Mouse (Mus musculus): ENCODE results near the gene Lat. TPM values are rescaled to one million over a fixed set of nuclear protein-coding genes. Genes with fewer than 3 reads are reported as not detected.
"Not testable (repeated sequence)": the region's sequence is repeated elsewhere in the genome, so short reads cannot be mapped to it uniquely, and the experiment has no call there.

The Lat gene
- polyA plus RNA-seq, 1 experiment from 2014 or later = 1.3 TPM

GRCm38 (mm10) chr7:126348293-126348692 is 21.1 kb downstream of the Lat start:
- H3K27me3 ChIP-seq = no peaks in the 10 kb centered on the region
- no peaks in the 10 kb centered on the region for H3K36me3 ChIP-seq
- no peak overlapping the region for H3K4me2 ChIP-seq
- H3K9me3 ChIP-seq = no peaks in the 10 kb centered on the region
- no peak overlapping the region for H3K4me3 ChIP-seq
- 76% methylated on average over 8 of the region's 8 CpGs for WGBS
- H3K4me1 ChIP-seq (replicated peaks) = 0 out of 2 replicates have a peak, but pooled peaks cover 6% of the 10 kb centered on the region
- no peak overlapping the region for H3K9ac ChIP-seq
- no peak for ATAC-seq (ENCODE audit: low FRiP score)
- H3K27ac ChIP-seq = no peak overlapping the region

GRCm38 (mm10) chr7:126347098-126347497 is 22.3 kb downstream of the Lat start:
- Histone ChIP-seq H3K9ac (no peak overlapping the region), H3K27ac (no peak overlapping the region), H3K9me3 (no peaks in the 10 kb centered on the region), H3K27me3 (no peaks in the 10 kb centered on the region), H3K4me1 (replicated peaks) (0 out of 2 replicates have a peak, but pooled peaks cover 6% of the 10 kb centered on the region), H3K4me3 (no peak overlapping the region), H3K4me2 (no peak overlapping the region), H3K36me3 (no peaks in the 10 kb centered on the region)
- no peak for ATAC-seq (ENCODE audit: low FRiP score)
- WGBS = 59% methylated on average over 1 of the region's 1 CpGs

GRCm38 (mm10) chr7:126345969-126346368 is 23.4 kb downstream of the Lat start:
- 54% methylated on average over 3 of the region's 3 CpGs for WGBS
- no peak for ATAC-seq (ENCODE audit: low FRiP score)
- Histone ChIP-seq H3K4me1 (replicated peaks) (no peaks in the 10 kb centered on the region), H3K4me3 (no peak overlapping the region), H3K27ac (no peak overlapping the region), H3K4me2 (no peak overlapping the region), H3K36me3 (no peaks in the 10 kb centered on the region), H3K27me3 (no peaks in the 10 kb centered on the region), H3K9me3 (no peaks in the 10 kb centered on the region), H3K9ac (no peak overlapping the region)

- no peak overlapping the region for H3K4me3 ChIP-seq
- no peak overlapping the region for H3K9ac ChIP-seq
- no peaks in the 10 kb centered on the region for H3K36me3 ChIP-seq
- H3K27ac ChIP-seq = no peak overlapping the region
- no peaks in the 10 kb centered on the region for H3K4me1 ChIP-seq (replicated peaks)
- no peak for ATAC-seq (ENCODE audit: low FRiP score)
- no peaks in the 10 kb centered on the region for H3K9me3 ChIP-seq
- WGBS = 80% methylated on average over 3 of the region's 3 CpGs
- 0 out of 2 replicates have a peak, but pooled peaks cover 3% of the 10 kb centered on the region for H3K27me3 ChIP-seq
- no peak overlapping the region for H3K4me2 ChIP-seq
Measured at GRCm38 (mm10) chr7:126345557-126345956, 23.8 kb downstream of the Lat start.

- Histone ChIP-seq H3K4me3 (no peak overlapping the region), H3K4me2 (no peak overlapping the region), H3K9me3 (no peaks in the 10 kb centered on the region), H3K9ac (no peak overlapping the region), H3K4me1 (replicated peaks) (no peaks in the 10 kb centered on the region), H3K27me3 (0 out of 2 replicates have a peak, but pooled peaks cover 3% of the 10 kb centered on the region), H3K36me3 (no peaks in the 10 kb centered on the region), H3K27ac (no peak overlapping the region)
- ATAC-seq (ENCODE audit: low FRiP score) = no peak
- WGBS = 63% methylated on average over 6 of the region's 6 CpGs
Measured at GRCm38 (mm10) chr7:126340896-126341295, 28.5 kb downstream of the Lat start.

GRCm38 (mm10) chr7:126340206-126340618 is 29.2 kb downstream of the Lat start:
- Histone ChIP-seq H3K4me3 (no peak overlapping the region), H3K4me2 (no peak overlapping the region), H3K27me3 (0 out of 2 replicates have a peak, but pooled peaks cover 3% of the 10 kb centered on the region), H3K9ac (no peak overlapping the region), H3K36me3 (no peaks in the 10 kb centered on the region), H3K9me3 (no peaks in the 10 kb centered on the region), H3K4me1 (replicated peaks) (no peaks in the 10 kb centered on the region), H3K27ac (no peak overlapping the region)
- ATAC-seq (ENCODE audit: low FRiP score) = no peak
- WGBS = 84% methylated on average over 6 of the region's 6 CpGs

- H3K36me3 ChIP-seq = no peaks in the 10 kb centered on the region
- H3K27me3 ChIP-seq = 0 out of 2 replicates have a peak, but pooled peaks cover 3% of the 10 kb centered on the region
- no peak overlapping the region for H3K27ac ChIP-seq
- no peak overlapping the region for H3K9ac ChIP-seq
- 74% methylated on average over 8 of the region's 8 CpGs for WGBS
- ATAC-seq (ENCODE audit: low FRiP score) = no peak
- H3K4me3 ChIP-seq = no peak overlapping the region
- no peaks in the 10 kb centered on the region for H3K9me3 ChIP-seq
- H3K4me2 ChIP-seq = no peak overlapping the region
- H3K4me1 ChIP-seq (replicated peaks) = no peaks in the 10 kb centered on the region
Measured at GRCm38 (mm10) chr7:126339521-126339971, 29.8 kb downstream of the Lat start.

- Histone ChIP-seq H3K9me3 (no peaks in the 10 kb centered on the region), H3K4me3 (no peak overlapping the region), H3K4me1 (replicated peaks) (no peaks in the 10 kb centered on the region), H3K27ac (no peak overlapping the region), H3K27me3 (0 out of 2 replicates have a peak, but pooled peaks cover 3% of the 10 kb centered on the region), H3K36me3 (no peaks in the 10 kb centered on the region), H3K9ac (no peak overlapping the region), H3K4me2 (no peak overlapping the region)
- no peak for ATAC-seq (ENCODE audit: low FRiP score)
- WGBS = 88% methylated on average over 8 of the region's 8 CpGs
Measured at GRCm38 (mm10) chr7:126338906-126339305, 30.5 kb downstream of the Lat start.

- Histone ChIP-seq H3K9me3 (no peaks in the 10 kb centered on the region), H3K36me3 (no peaks in the 10 kb centered on the region), H3K4me2 (no peak overlapping the region), H3K4me1 (replicated peaks) (no peaks in the 10 kb centered on the region), H3K27me3 (0 out of 2 replicates have a peak, but pooled peaks cover under 1% of the 10 kb centered on the region), H3K4me3 (no peak overlapping the region), H3K9ac (no peak overlapping the region), H3K27ac (no peak overlapping the region)
- no peak for ATAC-seq (ENCODE audit: low FRiP score)
- WGBS = 97% methylated on average over 1 of the region's 1 CpGs
Measured at GRCm38 (mm10) chr7:126335556-126335955, 33.8 kb downstream of the Lat start.

- no peak overlapping the region for H3K27ac ChIP-seq
- no peak for ATAC-seq (ENCODE audit: low FRiP score)
- WGBS = 81% methylated on average over 3 of the region's 3 CpGs
- no peak overlapping the region for H3K9ac ChIP-seq
- no peak overlapping the region for H3K4me2 ChIP-seq
- H3K27me3 ChIP-seq = no peaks in the 10 kb centered on the region
- H3K4me3 ChIP-seq = no peak overlapping the region
- no peaks in the 10 kb centered on the region for H3K9me3 ChIP-seq
- H3K36me3 ChIP-seq = no peaks in the 10 kb centered on the region
- H3K4me1 ChIP-seq (replicated peaks) = no peaks in the 10 kb centered on the region
Measured at GRCm38 (mm10) chr7:126332691-126333090, 36.7 kb downstream of the Lat start.

GRCm38 (mm10) chr7:126330693-126331092 is 38.7 kb downstream of the Lat start:
- ATAC-seq (ENCODE audit: low FRiP score) = no peak

GRCm38 (mm10) chr7:126329907-126330645 is 39.3 kb downstream of the Lat start:
- no peak overlapping the region for H3K27ac ChIP-seq
- H3K9ac ChIP-seq = no peak overlapping the region
- no peak overlapping the region for H3K4me2 ChIP-seq
- no peaks in the 10 kb centered on the region for H3K4me1 ChIP-seq (replicated peaks)
- H3K4me3 ChIP-seq = no peak overlapping the region
- H3K9me3 ChIP-seq = no peaks in the 10 kb centered on the region
- 0 out of 2 replicates have a peak, but pooled peaks cover 4% of the 10 kb centered on the region for H3K27me3 ChIP-seq
- no peaks in the 10 kb centered on the region for H3K36me3 ChIP-seq
- no peak for ATAC-seq (ENCODE audit: low FRiP score)
- 87% methylated on average over 9 of the region's 9 CpGs for WGBS

More at GRCm38 (mm10) chr7:126330693-126331092, 38.7 kb downstream of the Lat start:
- no peak overlapping the region for H3K9ac ChIP-seq
- H3K27ac ChIP-seq = no peak overlapping the region
- H3K9me3 ChIP-seq = no peaks in the 10 kb centered on the region
- WGBS = 53% methylated on average over 2 of the region's 2 CpGs
- no peaks in the 10 kb centered on the region for H3K4me1 ChIP-seq (replicated peaks)
- H3K27me3 ChIP-seq = 0 out of 2 replicates have a peak, but pooled peaks cover 4% of the 10 kb centered on the region
- no peaks in the 10 kb centered on the region for H3K36me3 ChIP-seq
- H3K4me3 ChIP-seq = no peak overlapping the region
- no peak overlapping the region for H3K4me2 ChIP-seq

GRCm38 (mm10) chr7:126328848-126329247 is 40.5 kb downstream of the Lat start:
- not testable (repeated sequence) for H3K9ac ChIP-seq; H3K9me3 ChIP-seq; H3K4me3 ChIP-seq; ATAC-seq (ENCODE audit: low FRiP score); H3K4me1 ChIP-seq (replicated peaks); H3K27ac ChIP-seq; H3K4me2 ChIP-seq; H3K36me3 ChIP-seq; H3K27me3 ChIP-seq
- 88% methylated on average over 5 of the region's 6 CpGs for WGBS
